Mouse (Mus musculus): ENCODE data around the gene Clk2. TPM values are rescaled to one million over a fixed set of nuclear protein-coding genes. Genes with fewer than 3 reads are reported as not detected.

Gene Clk2
- total RNA-seq, 2 experiments from 2014 or later: 42.3 to 47.3 TPM

- intact Hi-C loops (cut with DNase I): no loop called here
- peak; percentile 91 to 93 for DNase-seq (ENCODE audit: extremely low spot score in 1 of 2, low spot score in 2 of 2)
Observed at GRCm38 (mm10) chr3:89183058-89183958, 18.7 kb downstream of the Clk2 start, which contains the start of gene Fam189b. Gene Fam189b (plus strand): TSS chr3:89183143.

DNA sequence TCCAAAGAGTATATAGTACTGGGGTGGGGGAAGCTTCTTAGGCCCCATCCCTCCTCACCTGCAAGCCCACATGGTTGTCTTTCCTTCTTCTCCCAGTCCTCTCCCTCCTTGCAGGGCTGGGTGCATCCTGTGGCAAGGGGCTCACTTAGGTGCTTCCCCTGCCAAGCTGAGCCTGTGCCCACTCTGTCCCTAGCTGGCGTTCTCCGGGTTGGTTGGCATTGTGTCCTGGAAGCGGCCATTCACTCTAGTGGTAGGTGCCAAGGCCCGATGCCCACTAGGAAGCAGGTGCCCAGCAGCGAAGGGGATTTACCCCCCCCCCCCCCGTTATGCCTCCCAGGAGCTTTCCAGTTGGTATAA lies 19.3 kb downstream of the Clk2 start:
- DNase-seq (ENCODE audit: extremely low spot score in 1 of 2, low spot score in 2 of 2): no peak
- intact Hi-C loops (cut with DNase I): no loop called here

DNA sequence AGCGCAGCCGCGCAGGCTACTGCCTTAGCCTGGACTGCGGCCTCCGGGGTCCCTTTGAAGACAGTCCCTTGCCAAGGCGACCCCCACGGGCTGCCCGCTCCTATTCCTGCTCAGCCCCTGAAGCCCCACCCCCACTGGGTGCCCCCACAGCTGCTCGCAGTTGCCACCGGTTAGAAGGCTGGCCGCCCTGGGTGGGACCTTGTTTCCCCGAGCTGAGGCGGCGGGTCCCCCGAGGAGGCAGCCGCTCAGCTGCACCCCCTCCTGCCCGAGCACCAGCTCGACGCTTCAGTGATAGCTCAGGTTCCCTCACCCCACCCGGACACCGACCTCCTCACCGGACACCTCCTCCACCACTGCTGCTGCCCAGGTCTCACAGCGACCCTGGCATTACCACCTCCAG lies 22.6 kb downstream of the Clk2 start:
- peak in 1 of 2 experiments; percentile 55 for DNase-seq (ENCODE audit: extremely low spot score in 1 of 2, low spot score in 2 of 2)
- intact Hi-C loops (cut with DNase I): no loop called here

DNA sequence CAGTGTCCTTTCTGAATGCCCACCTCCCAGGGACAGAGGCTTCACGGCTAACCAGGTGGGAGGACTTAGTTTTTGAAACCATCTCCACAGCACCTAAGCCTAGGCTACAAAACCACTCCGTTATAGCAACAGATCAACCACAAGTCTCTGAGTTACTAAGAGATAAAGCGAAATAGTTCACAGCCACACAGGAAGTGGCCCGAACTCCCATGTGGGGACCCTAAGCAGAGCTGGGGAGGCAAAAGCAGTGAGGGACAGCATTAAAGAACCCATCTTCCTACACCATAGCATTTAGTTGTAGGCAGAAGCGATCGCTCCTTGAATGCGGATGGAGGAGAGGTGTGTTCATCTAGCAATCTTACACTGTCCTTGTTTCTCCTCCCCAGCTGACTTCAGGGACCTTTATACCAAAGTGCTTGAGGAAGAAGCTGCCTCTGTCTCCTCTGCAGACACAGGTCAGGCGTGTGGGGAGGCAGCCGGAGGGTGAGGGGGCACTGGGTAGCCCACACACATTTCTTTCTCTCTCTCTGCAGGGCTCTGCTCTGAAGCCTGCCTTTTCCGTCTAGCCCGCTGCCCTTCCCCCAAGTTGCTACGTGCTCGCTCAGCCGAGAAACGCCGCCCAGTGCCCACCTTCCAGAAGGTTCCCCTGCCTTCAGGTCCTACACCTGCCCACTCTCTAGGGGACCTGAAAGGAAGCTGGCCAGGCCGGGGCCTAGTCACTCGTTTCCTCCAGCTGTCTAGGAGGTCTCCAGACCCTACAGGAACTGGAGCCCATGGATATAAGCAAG lies 23.3 kb downstream of the Clk2 start:
- no peak for DNase-seq (ENCODE audit: extremely low spot score in 1 of 2, low spot score in 2 of 2)
- intact Hi-C loops (cut with DNase I): no loop called here

DNA sequence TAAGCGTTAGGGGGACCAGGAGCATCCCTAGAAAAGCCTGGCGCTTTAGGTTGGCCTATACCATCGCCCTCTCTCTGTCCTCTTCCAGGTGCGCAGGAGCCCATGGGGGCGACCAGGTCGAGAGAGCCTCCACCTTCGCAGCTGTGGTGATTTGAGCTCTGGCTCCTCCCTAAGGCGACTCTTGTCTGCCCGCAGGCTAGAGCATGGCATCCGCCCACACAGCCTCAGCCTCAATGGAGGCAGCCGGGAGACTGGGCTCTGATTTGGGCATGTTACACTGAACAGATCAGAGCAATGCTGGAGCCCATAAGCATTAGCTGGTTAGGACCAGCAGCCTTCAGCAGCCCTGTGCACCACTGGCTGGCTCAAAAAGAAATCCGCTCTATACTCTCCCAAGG lies 23.9 kb downstream of the Clk2 start:
- intact Hi-C loops (cut with DNase I): no loop called here
- no peak for DNase-seq (ENCODE audit: extremely low spot score in 1 of 2, low spot score in 2 of 2)

DNA sequence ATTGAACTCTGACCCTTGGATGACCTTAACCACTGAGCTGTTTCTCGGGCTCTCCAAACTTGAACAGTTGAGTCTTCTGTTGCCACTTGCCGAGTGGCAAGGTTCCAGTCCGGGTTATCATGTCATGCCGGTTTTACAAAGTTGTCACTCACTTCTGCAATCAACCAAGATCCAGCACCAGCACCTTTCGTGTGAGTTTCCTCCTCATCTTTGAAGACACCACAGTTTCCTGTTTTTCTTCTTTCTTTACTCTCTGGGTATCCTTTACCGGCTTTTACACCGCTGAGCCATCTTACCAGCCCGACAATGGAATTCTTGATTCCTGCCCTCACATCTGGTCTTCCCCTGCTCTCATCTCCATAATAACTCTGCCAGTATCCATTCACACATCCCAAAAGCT lies 25.8 kb downstream of the Clk2 start:
- no peak for DNase-seq (ENCODE audit: extremely low spot score in 1 of 2, low spot score in 2 of 2)
- intact Hi-C loops (cut with DNase I): no loop called here

- intact Hi-C loops (cut with DNase I): no loop called here
Observed at GRCm38 (mm10) chr3:89193351-89193750, 28.8 kb downstream of the Clk2 start.

DNA sequence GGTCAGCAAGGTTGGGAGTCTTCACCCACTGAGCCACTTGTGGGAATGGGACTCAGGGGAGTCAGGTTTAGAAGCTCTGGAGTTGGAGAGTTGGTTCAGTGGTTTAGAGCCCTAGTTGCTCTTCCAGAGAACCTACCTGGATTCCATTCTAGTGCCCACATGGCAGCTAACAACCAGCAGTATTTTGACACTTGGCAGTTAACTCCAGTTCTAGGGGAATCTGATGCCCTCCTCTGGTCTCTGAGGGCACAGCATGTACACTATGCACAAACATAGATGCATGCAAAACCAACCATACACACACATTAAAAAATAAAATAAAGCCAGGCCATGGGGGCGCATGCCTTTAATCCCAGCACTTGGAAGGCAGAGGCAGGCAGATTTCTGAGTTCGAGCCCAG lies 29.3 kb downstream of the Clk2 start:
- DNase-seq (ENCODE audit: extremely low spot score in 1 of 2, low spot score in 2 of 2): no peak
- intact Hi-C loops (cut with DNase I): no loop called here

More at GRCm38 (mm10) chr3:89193351-89193750, 28.8 kb downstream of the Clk2 start:
- DNase-seq (ENCODE audit: extremely low spot score in 1 of 2, low spot score in 2 of 2): no peak

- peak; percentile 75 to 92 for DNase-seq (ENCODE audit: extremely low spot score in 1 of 2, low spot score in 2 of 2)
- intact Hi-C loops (cut with DNase I): no loop called here
Observed at GRCm38 (mm10) chr3:89195979-89196877, 31.6 kb downstream of the Clk2 start.

DNA sequence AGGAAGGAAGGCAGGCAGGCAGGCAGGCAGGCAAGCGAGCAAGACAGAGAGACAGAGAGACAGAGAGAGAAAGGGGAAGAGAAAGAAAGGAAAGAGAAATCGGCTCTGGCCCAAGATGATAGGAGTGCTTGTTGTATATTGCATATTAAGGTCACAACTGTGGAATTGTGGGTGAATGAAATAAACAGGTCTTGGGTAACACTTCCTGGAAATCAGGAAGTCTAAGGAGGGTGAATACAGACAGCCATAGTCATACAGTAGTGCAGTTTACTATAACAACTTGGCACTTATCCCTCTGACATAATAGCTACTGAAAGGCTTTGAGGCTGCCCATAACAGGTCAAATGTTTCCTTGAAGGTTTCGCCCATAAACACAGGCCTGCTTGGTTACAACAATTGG lies 35.2 kb downstream of the Clk2 start:
- intact Hi-C loops (cut with DNase I): no loop called here

DNA sequence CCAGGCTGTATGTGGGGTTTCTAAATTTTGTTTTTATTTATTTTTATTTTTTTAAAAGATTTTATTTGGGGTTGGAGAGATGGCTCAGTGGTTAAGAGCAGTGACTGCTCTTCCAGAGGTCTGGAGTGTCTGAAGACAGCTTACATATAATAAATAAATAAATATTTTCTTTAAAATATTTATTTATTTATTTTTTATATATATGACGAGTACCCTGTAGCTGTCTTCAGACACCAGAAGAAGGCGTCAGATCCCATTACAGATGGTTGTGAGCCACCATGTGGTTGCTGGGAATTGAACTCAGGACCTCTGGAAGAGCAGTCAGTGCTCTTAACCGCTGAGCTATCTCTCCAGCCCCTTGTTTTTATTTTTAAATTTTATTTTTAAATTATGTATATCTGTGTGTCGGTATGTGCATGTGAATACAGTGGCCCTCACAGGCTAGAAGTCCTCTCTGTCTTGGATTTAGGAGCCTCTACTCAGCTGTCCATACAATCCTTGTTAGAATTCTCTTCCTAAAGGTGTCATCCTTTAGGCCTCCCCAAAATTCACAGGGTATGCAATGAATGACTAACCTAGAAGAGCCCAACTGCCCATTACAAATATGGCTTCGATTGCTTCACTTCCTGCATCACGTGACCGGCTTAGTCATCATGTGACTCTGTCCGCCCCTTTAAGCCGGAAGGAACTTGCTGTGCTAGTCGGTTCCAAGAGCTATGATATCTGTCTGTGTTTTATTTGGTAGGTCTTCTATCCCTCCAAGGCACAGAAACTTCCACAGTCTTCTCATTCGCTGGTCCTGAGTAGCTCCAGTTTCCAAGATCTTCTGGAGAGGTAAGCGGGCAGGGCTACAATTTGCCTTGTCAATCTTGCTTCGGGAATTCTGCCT lies 37.9 kb downstream of the Clk2 start, which contains the start of gene Gba:
Gba (plus strand) TSS at position 676 of the 889 bp plus-strand sequence.
- intact Hi-C loops (cut with DNase I): no loop called here
- DNase-seq (ENCODE audit: extremely low spot score in 1 of 2, low spot score in 2 of 2): peak; percentile 85 to 87

More for the DNA sequence above, 35.2 kb downstream of the Clk2 start:
- DNase-seq (ENCODE audit: extremely low spot score in 1 of 2, low spot score in 2 of 2): no peak

DNA sequence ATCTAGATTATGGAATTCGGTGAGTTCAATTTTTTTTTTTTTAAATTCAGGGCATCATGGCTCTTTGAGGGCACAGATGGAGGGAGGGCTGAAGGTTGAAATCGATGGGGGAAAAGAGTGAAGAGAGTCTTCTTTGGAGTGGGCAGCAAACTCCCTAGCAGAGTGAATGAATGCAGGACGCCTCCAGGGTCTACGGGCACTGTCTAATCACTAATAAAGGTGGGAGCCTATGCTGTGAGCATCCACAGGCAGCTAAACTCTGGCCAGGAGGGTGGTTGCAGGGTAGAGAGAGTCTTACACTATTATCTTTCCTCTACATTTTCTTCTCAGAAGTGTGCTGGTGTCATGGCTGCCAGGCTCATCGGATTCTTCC lies 38.5 kb downstream of the Clk2 start:
- intact Hi-C loops (cut with DNase I): no loop called here

GRCm38 (mm10) chr3:89206079-89206478 lies 41.5 kb downstream of the Clk2 start:
- intact Hi-C loops (cut with DNase I): no loop called here
- no peak for DNase-seq (ENCODE audit: extremely low spot score in 1 of 2, low spot score in 2 of 2)

More for the DNA sequence above, 38.5 kb downstream of the Clk2 start:
- DNase-seq (ENCODE audit: extremely low spot score in 1 of 2, low spot score in 2 of 2): no peak

GRCm38 (mm10) chr3:89206695-89207094 lies 42.1 kb downstream of the Clk2 start:
- no peak for DNase-seq (ENCODE audit: extremely low spot score in 1 of 2, low spot score in 2 of 2)
- intact Hi-C loops (cut with DNase I): no loop called here

GRCm38 (mm10) chr3:89208075-89208657 lies 43.6 kb downstream of the Clk2 start:
- no peak for DNase-seq (ENCODE audit: extremely low spot score in 1 of 2, low spot score in 2 of 2)

GRCm38 (mm10) chr3:89208736-89209135 lies 44.1 kb downstream of the Clk2 start:
- intact Hi-C loops (cut with DNase I): no loop called here
- DNase-seq (ENCODE audit: extremely low spot score in 1 of 2, low spot score in 2 of 2): no peak

More at GRCm38 (mm10) chr3:89208075-89208657, 43.6 kb downstream of the Clk2 start:
- intact Hi-C loops (cut with DNase I): no loop called here

GRCm38 (mm10) chr3:89209731-89210130 lies 45.1 kb downstream of the Clk2 start:
- DNase-seq (ENCODE audit: extremely low spot score in 1 of 2, low spot score in 2 of 2): no peak
- intact Hi-C loops (cut with DNase I): no loop called here
